8 mouse cellular contexts compared by ENCODE assay signal in the genomic region with DNA sequence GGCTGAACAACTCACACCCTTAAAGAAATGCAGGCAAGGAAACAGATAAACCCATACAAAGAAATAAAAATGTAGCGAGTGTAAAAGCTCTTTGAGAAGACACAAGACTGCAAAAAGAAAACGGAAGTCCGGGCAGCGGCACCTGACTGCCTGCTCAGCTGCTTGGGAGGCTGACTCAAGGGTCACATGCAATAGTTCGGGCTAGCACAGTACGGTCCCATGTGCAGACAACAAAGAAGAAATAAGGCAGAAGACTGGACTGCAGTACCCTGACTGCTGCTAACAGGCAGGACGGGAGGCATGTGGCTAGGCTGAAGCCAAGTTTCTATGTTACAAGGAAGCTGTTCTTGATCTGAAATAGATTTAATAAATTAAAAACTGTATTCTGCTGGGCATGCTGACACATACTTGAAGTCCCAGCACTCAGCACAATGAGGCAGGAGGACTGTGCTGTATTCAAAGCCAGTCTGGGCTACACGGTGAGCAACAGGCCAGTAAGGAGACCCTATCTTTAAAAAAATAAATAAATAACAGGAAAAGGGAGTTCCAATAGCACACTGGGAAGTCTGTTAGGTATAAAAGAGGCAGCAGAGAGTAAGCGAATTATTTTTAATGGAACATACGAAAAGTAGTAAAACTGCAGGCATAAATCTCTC. TPM values are rescaled to one million over a fixed set of nuclear protein-coding genes. Genes with fewer than 3 reads are reported as not detected.
DNase-seq lines count a peak whose midpoint lies in the region; ATAC-seq and TF ChIP-seq lines count a peak whose summit lies in the region.

No protein-coding gene starts in this region.

- ATAC-seq in heart, embryonic 11.5 days (replicated peaks; ENCODE audit: insufficient number of reproducible peaks, low FRiP score, low TSS enrichment), result no peak

- intact Hi-C loops in left cerebral cortex, adult 2 months (cut with DNase I), result no loop called here
- intact Hi-C loops in left cerebral cortex, postnatal 4 days (cut with DNase I), result no loop called here

- no peak for DNase-seq in left cerebral cortex, adult 2 months (ENCODE audit: extremely low spot score in 1 of 2, low spot score in 2 of 2)
- no peak for DNase-seq in left cerebral cortex, postnatal 4 days
- DNase-seq in kidney, postnatal 14 days, result peak; percentile 51
- DNase-seq in lung, postnatal 4 days, result peak; percentile 35 to 38
- DNase-seq in thymus, adult 2 months, result peak; percentile 54
- no peak for DNase-seq in c-Kit-positive CD71-positive TER-119-positive erythroid progenitor cells, embryonic 14.5 days (ENCODE audit: low spot score)

- no peaks in the 10 kb centered on the region for H3K36me3 ChIP-seq in heart, embryonic 11.5 days (ENCODE audit: control insufficient read depth, insufficient read depth, low read length)
- H3K36me3 ChIP-seq in thymus, adult 2 months (ENCODE audit: control insufficient read depth, insufficient read depth, low read length), result no peaks in the 10 kb centered on the region

- no peak overlapping the region; the same call in 1 of the 2 replicates for H3K4me3 ChIP-seq in left cerebral cortex, adult 2 months
- peak overlapping the region; percentile 59 for H3K4me3 ChIP-seq in bone marrow macrophage, adult 2 months (ENCODE audit: insufficient read depth, low read length)
- no peak overlapping the region for H3K4me3 ChIP-seq in heart, embryonic 11.5 days (ENCODE audit: low read depth, low read length)
- H3K4me3 ChIP-seq in thymus, adult 2 months (ENCODE audit: control insufficient read depth, insufficient read depth, low read length), result peak overlapping the region; percentile 22

- H3K4me1 ChIP-seq in bone marrow macrophage, adult 2 months (ENCODE audit: control insufficient read depth, insufficient read depth, low read length), result peaks cover 39% of the 10 kb centered on the region
- H3K4me1 ChIP-seq in heart, embryonic 11.5 days (ENCODE audit: control insufficient read depth, insufficient read depth, low read length), result peaks cover 30% of the 10 kb centered on the region
- H3K4me1 ChIP-seq in thymus, adult 2 months (replicated peaks; ENCODE audit: control insufficient read depth, insufficient read depth, low read length), result peaks cover 12% of the 10 kb centered on the region

- H3K9me3 ChIP-seq in heart, embryonic 11.5 days (replicated peaks; ENCODE audit: control insufficient read depth, low read length), result no peaks in the 10 kb centered on the region

- TF ChIP-seq POLR2A in bone marrow macrophage, adult 2 months (IDR thresholded peaks at IDR 0.05; ENCODE audit: borderline replicate concordance, low read depth, low read length), result no peak
- no peak for TF ChIP-seq POLR2A in thymus, adult 2 months (IDR thresholded peaks at IDR 0.05; ENCODE audit: control insufficient read depth, extremely low read depth, insufficient read depth, low read length, poor library complexity)

- H3K27ac ChIP-seq in left cerebral cortex, adult 2 months, result peak overlapping the region; percentile 7; the same call in 1 of the 2 replicates
- peak overlapping the region; percentile 100 for H3K27ac ChIP-seq in bone marrow macrophage, adult 2 months (ENCODE audit: insufficient read depth, low read depth, low read length)
- H3K27ac ChIP-seq in heart, embryonic 11.5 days (ENCODE audit: low read depth, low read length), result 0 out of 2 replicates have a peak overlapping the region, but pooled peaks have one; percentile 25
- peak overlapping the region; percentile 82 for H3K27ac ChIP-seq in thymus, adult 2 months (ENCODE audit: control insufficient read depth, insufficient read depth, low read length)

- H3K27me3 ChIP-seq in heart, embryonic 11.5 days (ENCODE audit: control insufficient read depth, insufficient read depth, low read length), result no peaks in the 10 kb centered on the region
- H3K27me3 ChIP-seq in thymus, adult 2 months (ENCODE audit: control insufficient read depth, insufficient read depth, low read length), result no peaks in the 10 kb centered on the region

- no peak for TF ChIP-seq CTCF in left cerebral cortex, adult 2 months (IDR thresholded peaks at IDR 0.05)
- TF ChIP-seq CTCF in bone marrow macrophage, adult 2 months (IDR thresholded peaks at IDR 0.05; ENCODE audit: low read depth, low read length), result no peak
- TF ChIP-seq CTCF in thymus, adult 2 months (IDR thresholded peaks at IDR 0.05; ENCODE audit: borderline replicate concordance, control insufficient read depth, extremely low read depth, insufficient read depth, low read length, poor library complexity), result no peak

- WGBS in heart, embryonic 11.5 days (ENCODE audit: insufficient replicate concordance), result 46% methylated on average over 10 of the region's 10 CpGs
- WGBS in thymus, adult 2 months, result 19% methylated on average over 10 of the region's 10 CpGs

- peak overlapping the region; percentile 31; the same call in 1 of the 2 replicates for H3K4me2 ChIP-seq in heart, embryonic 11.5 days

- peak overlapping the region; percentile 44; the same call in 1 of the 2 replicates for H3K9ac ChIP-seq in heart, embryonic 11.5 days (ENCODE audit: low read depth, low read length)

RNA-seq across cellular contexts. Expression of a gene that starts 7.1 kb away (rescaled TPM):
- total RNA-seq in left cerebral cortex, adult 2 months (2021), result 10 to 100 TPM; 48.5 to 51.8 TPM
- 10 to 100 TPM; 37.1 to 42.6 TPM for total RNA-seq in left cerebral cortex, postnatal 4 days (2021)
- polyA plus RNA-seq in bone marrow macrophage, adult 2 months (2012; ENCODE audit: insufficient read depth, insufficient read length, missing spikeins), result 54.0 and 57.6 TPM in 2 replicates
- 44.5 and 48.2 TPM in 2 replicates for polyA plus RNA-seq in heart, embryonic 11.5 days (2014; fragmentation: Nextera tagmentation; extraction: Ambion mirVana)
- 85.0 and 106 TPM in 2 replicates for polyA plus RNA-seq in thymus, adult 2 months (2012; rRNA removed)

Comparison
In these comparisons a context has a peak if more than half of its experiments do, and no peak if none do; other contexts are left out.
1. DNase-seq: peak in kidney, postnatal 14 days (single experiment), lung, postnatal 4 days (2 of 2) and thymus, adult 2 months (single experiment); none in left cerebral cortex, adult 2 months (0 of 2), left cerebral cortex, postnatal 4 days (single experiment) and c-Kit-positive CD71-positive TER-119-positive erythroid progenitor cells, embryonic 14.5 days (single experiment).
2. H3K27ac ChIP-seq: peak in every context shown above with its lines; median percentile 100 in bone marrow macrophage, adult 2 months; 82 in thymus, adult 2 months; 25 in heart, embryonic 11.5 days; 7 in left cerebral cortex, adult 2 months.
3. H3K4me3 ChIP-seq: peak in bone marrow macrophage, adult 2 months (single experiment) and thymus, adult 2 months (single experiment); none in left cerebral cortex, adult 2 months (single experiment) and heart, embryonic 11.5 days (single experiment).